Mouse (Mus musculus): Measurements from ENCODE around the gene Rho.

Gene Rho

GRCm38 (mm10) chr6:115931639-115932038 is at the start of gene Rho:
Rho (plus strand) TSS chr6:115931748.
- DNase-seq (ENCODE audit: low spot score) = no peak

GRCm38 (mm10) chr6:115884018-115884417 is 47.5 kb upstream of the Rho start:
- DNase-seq (ENCODE audit: low spot score) = no peak

- DNase-seq (ENCODE audit: low spot score) = peak; percentile 37
Observed at GRCm38 (mm10) chr6:115886894-115887293, 44.7 kb upstream of the Rho start.

- DNase-seq (ENCODE audit: low spot score) = no peak
Observed at GRCm38 (mm10) chr6:115888296-115888695, 43.3 kb upstream of the Rho start.

DNA sequence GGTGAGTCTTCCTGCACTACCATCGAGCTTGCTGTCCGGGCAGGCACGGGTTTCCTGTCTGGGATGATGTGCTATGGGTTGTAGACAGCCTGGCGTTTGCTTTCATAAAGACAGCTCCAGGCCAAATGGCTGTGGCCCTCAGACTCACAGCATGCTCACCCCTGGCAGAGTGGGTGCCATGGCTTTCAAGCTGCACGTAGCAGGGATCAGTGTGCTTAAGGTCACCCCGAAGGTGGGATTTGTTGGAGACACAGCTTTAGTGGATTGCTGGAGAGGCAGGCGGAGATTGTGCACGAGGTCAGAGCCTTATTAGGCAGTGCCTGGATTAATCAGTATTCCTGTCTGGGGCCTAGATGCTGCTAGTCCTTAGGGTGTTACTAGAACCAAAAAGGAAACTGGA is 40.9 kb upstream of the Rho start:
- DNase-seq (ENCODE audit: low spot score) = no peak

- DNase-seq (ENCODE audit: low spot score) = no peak
Observed at GRCm38 (mm10) chr6:115891061-115891460, 40.5 kb upstream of the Rho start.

DNA sequence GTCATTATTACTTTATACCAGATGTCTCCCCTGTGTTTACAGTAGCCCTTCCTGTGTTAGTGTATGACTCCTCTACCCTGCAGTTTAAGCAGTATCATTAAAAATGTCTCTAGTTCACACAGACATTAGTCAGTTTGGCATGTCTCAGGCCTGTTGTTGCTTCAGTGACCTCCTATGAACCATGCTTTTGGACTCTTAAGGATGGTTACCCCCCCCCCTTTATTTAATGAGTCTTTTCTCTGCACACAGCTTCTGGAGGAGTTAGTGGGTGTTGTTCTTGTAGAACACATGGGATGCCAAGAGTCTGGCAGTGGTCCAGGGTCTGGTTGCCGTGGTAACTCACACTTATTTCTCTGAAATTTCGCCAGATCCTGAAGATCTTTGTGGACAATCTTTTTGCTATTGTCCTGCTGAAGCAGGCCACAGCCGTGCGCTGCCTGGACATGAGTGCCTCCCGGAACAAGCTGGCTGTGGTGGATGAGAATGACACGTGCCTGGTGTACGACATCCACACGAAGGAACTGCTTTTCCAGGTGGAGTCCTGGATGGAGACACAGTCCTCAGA is 40.0 kb upstream of the Rho start:
- no peak for DNase-seq (ENCODE audit: low spot score)

- no peak for DNase-seq (ENCODE audit: low spot score)
Observed at GRCm38 (mm10) chr6:115892363-115892762, 39.2 kb upstream of the Rho start.

DNA sequence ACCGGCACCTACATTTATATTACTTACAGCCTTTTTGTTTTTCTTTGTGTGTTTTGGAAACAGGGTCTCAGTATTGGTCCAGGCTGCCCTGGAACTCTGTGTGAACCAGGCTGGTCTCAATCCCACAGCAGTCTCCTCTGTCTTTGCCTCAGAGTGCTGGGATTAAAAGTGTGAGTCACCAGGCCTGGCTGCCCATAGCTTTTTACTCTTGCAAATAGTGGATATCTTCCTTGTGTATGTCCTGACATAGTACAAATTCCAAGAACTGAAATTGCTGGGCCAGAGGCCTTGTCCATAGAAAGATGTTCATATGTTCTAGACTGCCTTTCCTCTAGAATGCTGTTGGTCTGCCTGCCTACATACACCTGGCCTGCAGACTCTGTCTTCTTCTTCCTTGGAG is 35.2 kb upstream of the Rho start:
- no peak for DNase-seq (ENCODE audit: low spot score)

- DNase-seq (ENCODE audit: low spot score) = no peak
Observed at GRCm38 (mm10) chr6:115897117-115897516, 34.4 kb upstream of the Rho start.

DNA sequence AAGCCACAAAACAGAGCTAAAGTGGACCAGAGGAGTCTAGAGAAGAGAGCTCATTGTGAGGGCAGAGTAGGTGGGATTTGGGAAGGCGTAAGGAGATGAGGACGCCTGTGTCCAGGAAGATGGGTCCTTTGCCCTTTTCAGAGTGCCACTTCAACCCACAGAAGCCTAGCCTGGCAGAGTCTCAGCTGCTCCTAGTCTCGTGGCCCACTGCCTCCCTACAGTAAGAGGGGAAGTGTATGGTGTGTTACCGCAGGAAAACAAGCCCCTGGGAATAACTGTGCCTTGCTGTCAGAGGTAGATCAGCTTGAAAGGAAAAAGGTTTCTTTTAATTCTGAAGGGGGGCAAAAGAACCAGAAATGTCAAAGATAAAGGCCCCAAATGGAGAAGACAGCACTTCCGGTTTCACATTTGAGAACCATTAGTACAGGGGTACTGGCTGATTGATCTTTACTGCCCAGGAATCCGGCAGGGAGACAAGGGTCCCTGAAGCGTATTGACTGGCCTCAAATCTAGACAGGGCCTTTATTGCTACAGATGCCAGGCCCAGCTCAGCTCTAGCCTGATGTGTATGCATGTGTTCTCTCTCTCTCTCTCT is 33.5 kb upstream of the Rho start:
- DNase-seq (ENCODE audit: low spot score) = no peak

DNA sequence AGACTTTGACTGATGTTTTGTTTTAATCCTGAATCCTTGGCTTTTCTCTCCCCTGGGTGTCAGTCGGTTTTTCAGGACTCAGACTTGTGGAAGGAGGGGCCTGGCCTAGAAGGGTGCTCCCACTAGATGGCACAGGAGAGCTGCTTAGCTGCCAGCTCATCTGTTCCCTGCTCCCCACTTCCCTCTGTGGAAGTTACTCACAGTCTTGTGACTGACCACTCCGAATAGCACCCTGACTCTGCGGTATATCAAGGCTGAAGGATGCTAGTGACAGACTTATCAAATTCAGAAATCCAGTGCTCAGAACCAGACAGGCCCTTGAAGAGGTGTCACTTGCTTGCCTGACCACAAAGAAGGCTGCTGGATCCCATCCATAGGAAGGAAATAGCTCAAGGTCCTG is 30.5 kb upstream of the Rho start:
- no peak for DNase-seq (ENCODE audit: low spot score)

DNA sequence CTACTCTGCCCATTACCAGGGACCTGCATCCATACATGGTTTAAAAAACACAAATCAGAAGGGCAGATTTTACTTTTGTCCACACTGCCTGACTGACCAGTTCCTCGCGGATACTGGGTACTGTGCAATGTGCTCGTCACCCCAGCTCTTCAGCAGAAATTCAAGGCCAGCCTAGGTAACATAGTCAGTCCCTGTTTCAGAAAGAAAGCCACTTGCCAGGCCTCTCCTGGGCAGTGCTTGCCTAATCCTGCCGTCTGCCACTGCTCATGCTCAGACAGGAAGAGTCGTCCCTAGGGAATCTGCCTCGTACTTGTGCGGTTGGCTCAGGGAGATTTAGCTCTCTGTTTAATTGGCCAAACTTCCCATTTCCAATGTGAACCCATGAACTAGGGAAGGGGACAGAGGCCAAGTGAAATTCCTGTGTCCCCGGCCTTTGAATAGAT is 30.0 kb upstream of the Rho start:
- no peak for DNase-seq (ENCODE audit: low spot score)

DNA sequence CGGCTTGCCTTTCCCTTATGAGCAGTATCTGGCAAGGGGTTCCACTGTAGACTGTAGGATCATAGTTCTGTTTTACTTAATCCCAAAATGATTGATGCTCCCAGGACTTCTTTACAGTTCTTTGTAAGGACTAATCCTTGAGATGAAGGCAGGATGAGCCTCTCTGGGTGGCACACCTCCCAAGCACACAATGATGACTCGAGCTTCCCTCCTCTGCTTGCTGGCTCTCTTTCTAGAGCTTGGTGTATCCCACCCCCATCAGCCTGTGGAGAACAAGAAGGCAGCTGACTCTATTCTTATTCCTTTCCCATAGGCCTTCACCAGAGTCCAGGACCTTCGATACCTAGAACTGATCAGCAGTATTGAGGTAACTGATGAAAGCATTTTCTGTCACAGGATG is 29.0 kb upstream of the Rho start:
- no peak for DNase-seq (ENCODE audit: low spot score)

GRCm38 (mm10) chr6:115905568-115905967 is 26.0 kb upstream of the Rho start:
- DNase-seq (ENCODE audit: low spot score) = no peak

DNA sequence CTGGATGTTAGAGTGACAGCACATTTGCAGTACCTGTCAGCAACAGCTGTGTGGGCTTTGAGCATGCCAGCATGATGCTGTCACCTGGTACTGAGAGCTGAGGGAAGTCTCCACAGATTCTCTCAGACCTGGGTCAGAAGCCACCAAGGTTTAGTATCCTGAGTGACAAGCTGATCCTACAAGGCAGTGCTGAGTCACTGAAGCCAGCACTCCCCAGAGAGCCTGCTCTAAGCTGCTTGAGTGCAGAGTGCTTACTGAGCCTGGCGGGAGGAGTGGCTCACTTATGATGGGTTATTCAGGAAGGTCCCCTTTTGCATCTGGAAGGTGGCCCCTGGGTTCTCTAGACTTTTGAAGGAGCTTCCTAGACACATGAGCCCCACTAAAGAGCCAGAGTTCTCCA is 25.1 kb upstream of the Rho start:
- DNase-seq (ENCODE audit: low spot score) = no peak

DNA sequence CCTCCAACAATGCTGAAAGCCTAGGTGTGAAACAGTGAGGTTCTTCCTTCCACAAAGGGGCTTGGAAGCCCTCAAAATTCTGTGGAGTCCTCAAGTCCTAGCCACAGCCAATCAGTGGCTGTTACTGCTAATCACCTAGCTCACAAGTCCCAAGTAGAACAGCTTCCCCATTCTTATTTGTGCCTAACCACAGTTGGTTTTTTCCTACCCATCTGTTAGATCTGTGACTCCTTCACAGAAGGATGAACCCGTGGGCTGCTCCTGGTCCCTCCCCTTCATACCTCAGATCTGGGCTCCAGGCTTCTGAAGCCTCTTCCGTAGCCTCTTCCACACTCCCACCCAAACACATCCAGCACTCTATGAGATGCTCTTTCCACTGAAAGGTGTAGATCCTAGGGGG is 24.7 kb upstream of the Rho start:
- no peak for DNase-seq (ENCODE audit: low spot score)

DNA sequence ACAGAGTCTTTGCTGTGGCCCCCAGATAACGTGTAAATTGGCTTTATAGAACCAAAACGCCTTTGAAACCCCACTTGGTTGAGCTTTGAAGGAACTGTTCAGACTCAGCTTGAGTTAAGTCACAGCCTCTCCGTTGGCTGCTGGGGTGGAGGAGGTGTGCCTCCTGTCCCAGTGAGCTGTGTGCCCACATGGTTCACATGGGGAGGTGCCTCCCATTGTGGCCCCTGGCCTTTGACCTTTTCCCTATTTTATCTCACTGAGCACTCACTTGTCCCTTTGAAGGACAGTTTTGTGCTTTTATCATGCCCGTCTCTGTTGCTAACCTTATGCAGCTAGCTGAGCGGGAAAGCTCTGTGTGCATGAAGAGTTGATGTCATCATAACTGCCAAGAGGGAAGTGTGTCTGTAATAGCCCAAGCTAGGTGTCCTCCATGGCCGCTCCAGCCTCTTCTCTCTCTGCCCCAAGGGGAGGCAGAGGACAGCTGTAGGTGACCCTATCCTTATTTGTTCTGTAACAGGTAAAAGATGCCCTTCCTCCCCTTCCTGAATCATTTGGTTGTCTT is 23.0 kb upstream of the Rho start:
- no peak for DNase-seq (ENCODE audit: low spot score)

DNA sequence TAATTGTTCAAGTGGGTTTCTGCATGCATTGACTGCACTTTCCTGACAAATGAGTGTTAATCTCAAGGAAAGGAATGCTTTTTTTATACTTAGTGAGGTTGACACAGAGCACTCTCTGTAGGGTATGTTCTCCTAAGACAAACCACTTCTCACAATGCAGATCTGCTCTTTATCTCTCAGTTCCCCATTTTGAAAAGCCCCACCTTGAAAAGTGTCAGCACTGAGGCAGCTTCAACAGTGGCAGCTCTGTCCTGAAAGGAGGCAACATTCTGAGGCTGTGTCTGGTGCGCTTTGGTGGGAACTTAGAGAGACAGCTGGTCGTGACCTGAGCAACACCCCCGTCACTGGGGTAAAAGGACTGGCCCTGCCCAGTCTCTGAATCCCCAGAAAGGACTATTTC is 22.5 kb upstream of the Rho start:
- DNase-seq (ENCODE audit: low spot score) = no peak

DNA sequence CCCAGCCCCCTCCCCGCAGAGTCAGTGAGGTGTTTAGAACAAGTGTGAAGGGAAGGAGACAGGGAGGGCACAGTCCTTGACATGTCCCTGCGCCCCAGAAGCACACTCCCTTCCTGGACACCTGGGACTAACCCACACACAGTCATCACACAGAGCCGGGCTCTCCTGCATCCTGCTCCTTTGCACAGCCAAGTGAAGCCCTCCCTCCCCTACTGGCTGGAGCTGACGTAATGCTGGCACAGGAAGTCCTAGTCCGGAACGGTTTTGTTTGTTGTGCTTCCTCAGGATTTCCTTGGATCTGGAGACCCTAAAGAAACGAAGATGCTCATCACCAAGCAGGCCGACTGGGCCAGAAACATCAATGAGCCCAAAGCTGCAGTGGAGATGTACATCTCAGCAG is 21.6 kb upstream of the Rho start:
- peak; percentile 34 for DNase-seq (ENCODE audit: low spot score)

DNA sequence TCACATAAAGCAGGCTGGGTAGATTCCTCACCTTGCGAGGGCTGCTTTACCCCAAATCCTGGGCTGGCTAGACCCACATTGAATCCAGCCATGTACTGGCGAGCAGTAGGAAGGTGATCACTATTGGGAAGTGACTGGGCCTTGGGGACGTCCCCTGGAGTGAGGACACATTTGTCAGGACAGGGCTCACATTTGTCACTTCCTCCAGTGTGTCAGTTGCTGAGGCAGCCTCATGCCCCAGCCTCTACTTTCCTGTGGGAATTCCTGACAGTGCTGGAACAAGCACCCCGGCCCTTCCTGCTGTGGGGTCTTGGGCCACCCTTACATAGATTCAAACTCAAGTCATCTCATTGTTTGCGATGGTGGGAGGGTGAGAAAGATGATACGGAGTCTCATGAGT is 19.8 kb upstream of the Rho start:
- no peak for DNase-seq (ENCODE audit: low spot score)

DNA sequence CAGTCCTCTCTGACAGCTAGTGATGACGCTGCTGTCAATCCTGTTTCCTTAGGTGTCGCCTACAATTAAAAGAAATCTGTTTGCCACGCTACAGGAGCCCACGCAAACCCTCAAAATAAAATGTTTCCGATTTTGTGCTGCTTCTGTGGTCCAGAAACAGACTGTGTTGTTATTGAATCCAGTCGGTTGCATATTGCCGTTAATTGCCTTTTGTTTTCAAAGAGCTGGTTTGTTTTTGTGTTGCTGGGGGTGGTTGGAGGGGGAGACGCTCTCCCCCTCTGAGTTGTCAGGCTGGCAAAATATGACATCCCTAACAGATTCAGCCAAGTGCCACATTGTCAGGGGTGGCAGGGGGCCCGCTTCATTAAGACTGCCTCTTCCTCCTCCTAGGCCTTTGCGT is 18.1 kb upstream of the Rho start:
- DNase-seq (ENCODE audit: low spot score) = no peak

- no peak for DNase-seq (ENCODE audit: low spot score)
Observed at GRCm38 (mm10) chr6:115914511-115915202, 16.9 kb upstream of the Rho start.
